Mouse (Mus musculus) intestine, postnatal 0 days (tissue): Measurements from ENCODE around the gene Spag7. TPM values are rescaled to one million over a fixed set of nuclear protein-coding genes. Genes with fewer than 3 reads are reported as not detected.

Experiments used
- ATAC-seq: fragments of 200-750 bp; cut with Nextera tagmentation; 2 replicates; pipeline ENCODE4 v1.8.0; 2017; ENCODE audit warnings: mild to moderate bottlenecking, moderate TSS enrichment, moderate library complexity
- H3K27ac ChIP-seq: fragments of 300-500 bp; sonication (generic); 2 replicates; pipeline ENCODE4 v1.5.1; 2014; ENCODE audit warnings: mild to moderate bottlenecking, low read depth, low read length, moderate library complexity
- H3K27me3 ChIP-seq: fragments of 300-500 bp; sonication (generic); replicated peaks from 2 replicates; pipeline ENCODE4 v1.6.1; 2014; ENCODE audit warnings: low read length, mixed read lengths; ENCODE audit not compliant: control insufficient read depth, insufficient read depth
- H3K36me3 ChIP-seq: fragments of 300-500 bp; sonication (generic); 2 replicates; pipeline ENCODE4 v1.6.1; 2014; ENCODE audit warnings: mild to moderate bottlenecking, moderate library complexity; ENCODE audit not compliant: control insufficient read depth, insufficient read depth
- H3K4me1 ChIP-seq: fragments of 300-500 bp; sonication (generic); replicated peaks from 2 replicates; pipeline ENCODE4 v1.6.1; 2014; ENCODE audit warnings: antibody characterized with exemption, low read length, mixed read lengths; ENCODE audit not compliant: control insufficient read depth, insufficient read depth
- H3K4me2 ChIP-seq: fragments of 300-500 bp; sonication (generic); replicated peaks from 2 replicates; pipeline ENCODE4 v1.6.1; 2014; ENCODE audit warnings: low read depth, mild to moderate bottlenecking, moderate library complexity
- H3K4me3 ChIP-seq: fragments of 300-500 bp; sonication (generic); 2 replicates; pipeline ENCODE4 v1.5.1; 2014; ENCODE audit warnings: low read depth, low read length
- H3K9ac ChIP-seq: fragments of 300-500 bp; sonication (generic); 2 replicates; pipeline ENCODE4 v1.6.1; 2014; ENCODE audit warnings: mild to moderate bottlenecking, low read depth, low read length
- H3K9me3 ChIP-seq: fragments of 300-500 bp; sonication (generic); 2 replicates; pipeline ENCODE4 v1.6.1; 2016; ENCODE audit warnings: mixed run types; ENCODE audit not compliant: control insufficient read depth
- CTCF ChIP-seq: sonication (generic); IDR thresholded peaks from 2 replicates; pipeline ENCODE4 v1.5.1; 2016; ENCODE audit warnings: low read depth, mild to moderate bottlenecking, control low read depth, antibody characterized with exemption, moderate library complexity
- WGBS: fragments of 180-500 bp; shearing (Covaris S2); extraction: QIAGEN DNeasy Blood & Tissue Kit; methylation state at CpG from one replicate; pipeline ENCODE4 v1.1.7; 2014; 5-methylcytosine and 5-hydroxymethylcytosine counted together
- polyA plus RNA-seq: library from polyadenylated mRNA; unstranded; fragments of >200 nt; fragmentation: Nextera tagmentation; extraction: Ambion mirVana; gene quantifications from 2 replicates; pipeline ENCODE4 v1.2.1, GENCODE M21; 2015

Gene Spag7
- polyA plus RNA-seq, 1 experiment from 2014 or later = 61.3 TPM

GRCm38 (mm10) chr11:70699051-70699450 lies 29.8 kb upstream of the Spag7 start:
- Histone ChIP-seq H3K27me3 (no peaks in the 10 kb centered on the region), H3K27ac (no peak overlapping the region), H3K4me3 (no peak overlapping the region), H3K4me1 (peaks cover 4% of the 10 kb centered on the region), H3K9me3 (no peaks in the 10 kb centered on the region), H3K36me3 (peaks cover 7% of the 10 kb centered on the region; the same call in 1 of the 2 replicates), H3K9ac (no peak overlapping the region), H3K4me2 (no peak overlapping the region)
- WGBS = 82% methylated on average over 2 of the region's 2 CpGs
- ATAC-seq = no peak
- TF ChIP-seq CTCF = no peak

DNA sequence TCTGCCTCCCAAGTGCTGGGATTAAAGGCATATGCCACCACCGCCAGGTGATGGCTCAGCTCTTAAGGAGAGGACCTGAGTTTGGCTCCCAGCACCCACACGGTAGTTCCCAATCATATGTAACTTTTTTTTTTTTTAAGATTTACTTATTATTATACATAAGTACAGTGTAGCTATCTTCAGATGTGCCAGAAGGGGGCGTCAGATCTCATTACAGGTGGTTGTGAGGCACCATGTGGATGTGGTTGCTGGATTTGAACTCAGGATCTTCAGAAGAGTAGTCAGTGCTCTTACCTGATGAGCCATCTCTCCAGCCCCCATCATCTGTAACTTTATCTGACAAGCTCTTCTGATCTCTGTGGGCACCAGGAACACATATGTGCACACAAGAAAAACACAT lies 28.2 kb upstream of the Spag7 start:
- peak; percentile 24; the same call in 1 of the 2 replicates for TF ChIP-seq CTCF
- Histone ChIP-seq H3K9ac (no peak overlapping the region), H3K36me3 (no peaks in the 10 kb centered on the region), H3K27me3 (no peaks in the 10 kb centered on the region), H3K9me3 (no peaks in the 10 kb centered on the region), H3K4me3 (no peak overlapping the region), H3K27ac (no peak overlapping the region), H3K4me2 (no peak overlapping the region), H3K4me1 (peaks cover 4% of the 10 kb centered on the region)
- no peak for ATAC-seq
- WGBS = 75% methylated on average over 3 of the region's 3 CpGs

DNA sequence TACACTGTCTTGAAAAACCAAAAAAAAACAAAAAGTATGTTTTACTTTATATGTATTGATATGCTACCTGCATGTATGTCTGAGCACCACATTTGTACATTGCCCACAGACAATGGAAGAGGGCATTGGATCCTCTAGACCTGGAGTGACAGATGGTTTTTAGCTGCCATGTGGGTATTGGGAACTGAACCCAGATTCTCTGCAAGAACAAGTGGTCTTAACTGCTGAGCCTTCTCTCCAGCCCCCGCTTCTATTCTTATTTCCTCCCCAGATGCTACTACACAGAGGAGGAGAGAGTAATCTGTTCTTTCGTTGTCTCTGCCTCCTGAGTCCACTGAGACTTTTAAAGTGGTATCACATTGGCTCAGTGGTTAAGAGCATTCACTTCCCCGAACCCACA lies 24.3 kb upstream of the Spag7 start:
- Histone ChIP-seq H3K27me3 (no peaks in the 10 kb centered on the region), H3K4me1 (peaks cover 3% of the 10 kb centered on the region; the same call in 1 of the 2 replicates), H3K36me3 (no peaks in the 10 kb centered on the region), H3K9me3 (no peaks in the 10 kb centered on the region), H3K27ac (no peak overlapping the region), H3K4me2 (no peak overlapping the region), H3K4me3 (no peak overlapping the region), H3K9ac (no peak overlapping the region)
- WGBS = 83% methylated on average over 3 of the region's 3 CpGs
- ATAC-seq = no peak
- TF ChIP-seq CTCF = no peak

DNA sequence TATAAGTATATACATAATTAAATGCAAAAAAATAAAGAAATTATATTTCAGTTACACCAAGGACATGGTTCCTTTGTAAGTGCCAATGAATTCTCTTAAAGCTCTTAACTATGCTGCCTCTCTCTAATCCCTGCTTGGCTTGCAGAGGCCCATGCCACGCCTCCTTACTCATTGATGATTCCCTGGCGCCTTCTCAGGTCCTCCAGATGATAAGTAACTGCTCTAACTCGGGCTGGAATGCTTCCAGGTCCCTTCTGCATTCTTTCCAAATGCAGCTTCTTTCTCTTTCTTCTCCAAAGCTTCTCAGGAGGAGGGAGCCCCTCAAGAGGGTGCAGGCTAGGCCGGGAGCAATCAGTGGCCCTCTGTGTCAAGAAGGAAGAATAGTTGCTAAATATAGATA lies 20.4 kb upstream of the Spag7 start:
- TF ChIP-seq CTCF = no peak
- 34% methylated on average over 4 of the region's 4 CpGs for WGBS
- H3K27me3 ChIP-seq = no peaks in the 10 kb centered on the region
- ATAC-seq = no peak
- no peak overlapping the region for H3K9ac ChIP-seq
- H3K4me1 ChIP-seq = peaks cover 12% of the 10 kb centered on the region
- H3K4me2 ChIP-seq = no peak overlapping the region
- H3K36me3 ChIP-seq = peaks cover 11% of the 10 kb centered on the region
- no peaks in the 10 kb centered on the region for H3K9me3 ChIP-seq
- H3K27ac ChIP-seq = no peak overlapping the region
- H3K4me3 ChIP-seq = no peak overlapping the region

DNA sequence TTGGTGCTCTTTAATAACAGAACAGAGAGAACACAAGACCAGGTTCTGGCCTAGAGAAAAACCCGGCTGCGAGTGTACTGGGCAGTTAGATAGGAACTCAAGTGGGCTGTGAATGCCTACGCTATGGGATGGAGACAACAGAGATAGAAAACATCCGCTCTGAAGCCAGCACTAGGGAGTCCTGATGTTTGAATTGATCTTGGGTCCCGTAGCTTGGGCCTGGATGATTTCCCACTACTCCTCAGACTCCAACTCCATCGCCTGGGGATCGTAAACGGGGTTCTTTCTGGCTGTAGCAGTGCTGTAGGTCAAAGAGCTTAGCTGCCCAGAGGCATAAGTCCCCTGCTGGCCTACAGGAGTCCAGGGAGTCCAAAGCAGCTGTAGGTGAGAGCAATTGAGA lies 19.2 kb upstream of the Spag7 start:
- peak overlapping the region; percentile 80 for H3K4me3 ChIP-seq

DNA sequence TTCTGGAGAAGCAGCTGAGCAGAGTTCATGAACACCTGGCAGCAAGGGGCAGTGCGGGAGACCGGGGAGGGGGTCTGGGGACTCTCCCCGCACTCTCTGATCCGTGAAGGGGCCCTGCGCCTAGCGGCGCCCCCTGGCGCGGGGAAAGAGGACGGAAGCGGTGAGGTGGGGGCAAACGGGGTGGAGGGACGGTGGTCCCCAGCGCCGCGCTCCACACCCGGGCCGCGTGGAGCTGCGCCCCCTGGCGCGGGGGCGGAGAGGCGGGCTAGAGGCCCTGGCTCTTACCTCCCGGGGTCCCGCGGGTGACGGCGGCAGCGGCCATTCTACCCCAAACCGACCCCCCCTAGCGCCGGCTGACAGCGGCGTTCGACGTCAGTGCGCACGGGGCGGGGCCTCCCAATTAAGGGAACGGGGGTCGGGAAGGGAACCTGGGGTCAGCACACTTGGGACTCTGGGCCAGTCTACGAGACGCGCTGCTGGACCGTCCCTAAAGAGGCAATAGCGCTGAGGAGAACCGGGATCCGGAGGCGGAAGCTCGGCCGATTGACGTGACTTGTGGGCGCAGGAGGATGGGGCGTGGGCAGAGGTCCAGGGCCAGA lies 18.5 kb upstream of the Spag7 start, which contains the start of gene Camta2:
TSS of gene Camta2 (minus strand) at position 505 of the 599 bp plus-strand sequence.
- ATAC-seq = peak; percentile 54
- Histone ChIP-seq H3K9ac (peak within 1 kb of the TSS; percentile 85), H3K4me1 (peaks cover 12% of the 10 kb centered on the region), H3K9me3 (no peaks in the 10 kb centered on the region), H3K27me3 (no peaks in the 10 kb centered on the region), H3K4me2 (peak within 1 kb of the TSS; percentile 93), H3K36me3 (peaks cover 26% of the 10 kb centered on the region), H3K4me3 (peak within 1 kb of the TSS; percentile 80), H3K27ac (peak within 1 kb of the TSS; percentile 92)
- under 1% methylated on average over 48 of the region's 55 CpGs for WGBS
- TF ChIP-seq CTCF = peak; percentile 73

More for the DNA sequence above, 19.2 kb upstream of the Spag7 start:
- 0 out of 2 replicates have a peak, but pooled peaks have one; percentile 4 for TF ChIP-seq CTCF
- peak overlapping the region; percentile 93 for H3K4me2 ChIP-seq
- no peaks in the 10 kb centered on the region for H3K27me3 ChIP-seq
- H3K36me3 ChIP-seq = peaks cover 20% of the 10 kb centered on the region
- ATAC-seq = no peak
- peak overlapping the region; percentile 92 for H3K27ac ChIP-seq
- H3K9me3 ChIP-seq = no peaks in the 10 kb centered on the region
- 26% methylated on average over 8 of the region's 8 CpGs for WGBS
- H3K4me1 ChIP-seq = peaks cover 12% of the 10 kb centered on the region
- H3K9ac ChIP-seq = peak overlapping the region; percentile 85
